Mouse (Mus musculus): Measurements from ENCODE around the gene Cfl1. TPM values are rescaled to one million over a fixed set of nuclear protein-coding genes. Genes with fewer than 3 reads are reported as not detected.
"Not testable (repeated sequence)": the region's sequence is repeated elsewhere in the genome, so short reads cannot be mapped to it uniquely, and the experiment has no call there.

The Cfl1 gene
- polyA plus RNA-seq, 1 experiment from 2014 or later, result 3,701 TPM

DNA sequence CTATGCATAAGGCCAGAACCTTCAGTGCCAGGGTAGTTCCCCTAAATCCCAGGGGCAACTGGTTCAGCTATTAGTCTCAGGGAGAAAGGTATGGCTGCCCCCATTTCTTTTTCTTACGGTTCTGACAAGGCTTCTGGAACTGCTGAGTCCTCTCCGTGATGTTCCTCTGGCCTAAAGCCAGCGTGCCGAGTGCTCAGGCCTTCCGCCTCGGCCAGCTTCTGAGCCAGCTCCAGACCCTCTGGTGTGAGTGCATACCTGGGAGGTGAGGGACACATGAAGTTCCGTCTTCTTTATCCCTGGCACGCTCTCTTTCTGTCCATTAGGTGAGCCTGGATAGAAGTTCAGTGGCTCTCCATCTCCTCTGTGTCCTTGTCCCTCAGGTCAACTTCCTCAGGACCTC, 4.9 kb upstream of the Cfl1 start:
- WGBS, result 95% methylated on average over 8 of the region's 8 CpGs
- H3K9me3 ChIP-seq (ENCODE audit: control insufficient read depth, low read length), result no peaks in the 10 kb centered on the region
- no peak for ATAC-seq
- no peak overlapping the region for H3K27ac ChIP-seq (ENCODE audit: low read length)
- H3K4me1 ChIP-seq (replicated peaks; ENCODE audit: control insufficient read depth, insufficient read depth, low read length), result peaks cover 19% of the 10 kb centered on the region
- no peak overlapping the region for H3K4me2 ChIP-seq (ENCODE audit: low read length)
- peaks cover 3% of the 10 kb centered on the region; the same call in 1 of the 2 replicates for H3K36me3 ChIP-seq (ENCODE audit: control insufficient read depth, insufficient read depth)
- no peak overlapping the region for H3K9ac ChIP-seq (replicated peaks; ENCODE audit: low read depth, low read length)
- H3K4me3 ChIP-seq (replicated peaks; ENCODE audit: low read length), result no peak overlapping the region
- no peaks in the 10 kb centered on the region for H3K27me3 ChIP-seq (replicated peaks; ENCODE audit: control insufficient read depth, insufficient read depth, low read length)

GRCm38 (mm10) chr19:5485821-5486220, 4.4 kb upstream of the Cfl1 start:
- no peaks in the 10 kb centered on the region for H3K27me3 ChIP-seq (replicated peaks; ENCODE audit: control insufficient read depth, insufficient read depth, low read length)
- H3K9me3 ChIP-seq (ENCODE audit: control insufficient read depth, low read length), result no peaks in the 10 kb centered on the region
- WGBS, result 94% methylated on average over 7 of the region's 7 CpGs
- ATAC-seq, result no peak
- no peak overlapping the region for H3K4me2 ChIP-seq (ENCODE audit: low read length)
- peaks cover 3% of the 10 kb centered on the region; the same call in 1 of the 2 replicates for H3K36me3 ChIP-seq (ENCODE audit: control insufficient read depth, insufficient read depth)
- H3K4me1 ChIP-seq (replicated peaks; ENCODE audit: control insufficient read depth, insufficient read depth, low read length), result peaks cover 19% of the 10 kb centered on the region
- H3K27ac ChIP-seq (ENCODE audit: low read length), result no peak overlapping the region
- H3K4me3 ChIP-seq (replicated peaks; ENCODE audit: low read length), result no peak overlapping the region
- no peak overlapping the region for H3K9ac ChIP-seq (replicated peaks; ENCODE audit: low read depth, low read length)

- peaks cover 3% of the 10 kb centered on the region; the same call in 1 of the 2 replicates for H3K36me3 ChIP-seq (ENCODE audit: control insufficient read depth, insufficient read depth)
- H3K4me1 ChIP-seq (replicated peaks; ENCODE audit: control insufficient read depth, insufficient read depth, low read length), result peaks cover 19% of the 10 kb centered on the region
- no peak overlapping the region for H3K4me3 ChIP-seq (replicated peaks; ENCODE audit: low read length)
- no peaks in the 10 kb centered on the region for H3K27me3 ChIP-seq (replicated peaks; ENCODE audit: control insufficient read depth, insufficient read depth, low read length)
- H3K4me2 ChIP-seq (ENCODE audit: low read length), result no peak overlapping the region
- H3K9me3 ChIP-seq (ENCODE audit: control insufficient read depth, low read length), result no peaks in the 10 kb centered on the region
- ATAC-seq, result no peak
- 89% methylated on average over 8 of the region's 8 CpGs for WGBS
- no peak overlapping the region for H3K27ac ChIP-seq (ENCODE audit: low read length)
- no peak overlapping the region for H3K9ac ChIP-seq (replicated peaks; ENCODE audit: low read depth, low read length)
Observed at GRCm38 (mm10) chr19:5486286-5486685, 4.0 kb upstream of the Cfl1 start.

GRCm38 (mm10) chr19:5486771-5487170, 3.5 kb upstream of the Cfl1 start:
- peaks cover 22% of the 10 kb centered on the region for H3K4me1 ChIP-seq (replicated peaks; ENCODE audit: control insufficient read depth, insufficient read depth, low read length)
- 90% methylated on average over 4 of the region's 4 CpGs for WGBS
- no peak overlapping the region for H3K4me3 ChIP-seq (replicated peaks; ENCODE audit: low read length)
- no peaks in the 10 kb centered on the region for H3K9me3 ChIP-seq (ENCODE audit: control insufficient read depth, low read length)
- H3K9ac ChIP-seq (replicated peaks; ENCODE audit: low read depth, low read length), result no peak overlapping the region
- peaks cover 3% of the 10 kb centered on the region; the same call in 1 of the 2 replicates for H3K36me3 ChIP-seq (ENCODE audit: control insufficient read depth, insufficient read depth)
- no peak overlapping the region for H3K27ac ChIP-seq (ENCODE audit: low read length)
- no peak overlapping the region for H3K4me2 ChIP-seq (ENCODE audit: low read length)
- no peaks in the 10 kb centered on the region for H3K27me3 ChIP-seq (replicated peaks; ENCODE audit: control insufficient read depth, insufficient read depth, low read length)
- no peak for ATAC-seq

GRCm38 (mm10) chr19:5487768-5488550, 2.3 kb upstream of the Cfl1 start, which contains the start of gene Mus81:
Mus81 (minus strand) TSS chr19:5488402.
- under 1% methylated on average over 39 of the region's 39 CpGs for WGBS
- Histone ChIP-seq H3K4me1 (replicated peaks; ENCODE audit: control insufficient read depth, insufficient read depth, low read length) (peaks cover 33% of the 10 kb centered on the region), H3K4me2 (ENCODE audit: low read length) (peak within 1 kb of the TSS; percentile 58)

DNA sequence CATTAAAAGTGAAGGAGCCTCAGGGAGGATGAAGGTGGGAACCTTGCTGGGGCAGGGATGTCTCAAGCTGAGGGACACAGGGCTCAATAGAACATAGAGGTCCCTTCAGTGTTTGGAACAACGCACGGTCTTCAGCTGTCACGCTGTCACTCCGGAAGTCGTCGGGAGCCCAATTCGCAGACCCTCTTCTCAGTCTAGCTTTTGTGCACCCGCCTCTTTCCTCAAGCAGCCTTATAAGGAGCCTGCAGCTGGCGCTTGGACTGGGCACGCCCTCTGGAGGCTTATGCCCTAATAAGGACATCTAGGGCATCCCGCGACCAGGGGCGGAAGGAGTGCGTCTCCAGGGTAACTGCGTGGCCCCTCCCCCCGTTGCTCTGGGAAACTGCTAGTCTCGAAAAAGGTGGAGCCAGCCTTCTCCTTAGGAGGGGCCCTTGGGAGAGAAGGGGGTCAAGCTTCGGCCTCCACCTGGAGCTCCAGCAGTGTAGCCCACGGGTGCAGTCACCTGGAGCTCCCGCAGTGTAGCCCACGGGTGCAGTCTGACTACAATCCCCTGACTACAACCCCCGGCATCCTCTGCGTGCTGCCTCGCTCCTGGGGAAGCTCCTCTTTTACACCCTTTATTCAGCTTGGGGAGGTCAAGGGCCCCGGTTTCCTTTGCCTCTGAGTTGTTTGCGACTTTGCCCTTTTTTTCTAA, 1.2 kb upstream of the Cfl1 start:
- peak overlapping the region; percentile 59 for H3K4me3 ChIP-seq (replicated peaks; ENCODE audit: low read length)
- no peaks in the 10 kb centered on the region for H3K9me3 ChIP-seq (ENCODE audit: control insufficient read depth, low read length)
- peaks cover 13% of the 10 kb centered on the region for H3K36me3 ChIP-seq (ENCODE audit: control insufficient read depth, insufficient read depth)
- peak overlapping the region; percentile 98 for H3K27ac ChIP-seq (ENCODE audit: low read length)
- peak overlapping the region; percentile 60 for H3K9ac ChIP-seq (replicated peaks; ENCODE audit: low read depth, low read length)
- peak overlapping the region; percentile 58 for H3K4me2 ChIP-seq (ENCODE audit: low read length)
- H3K27me3 ChIP-seq (replicated peaks; ENCODE audit: control insufficient read depth, insufficient read depth, low read length), result no peaks in the 10 kb centered on the region
- WGBS, result under 1% methylated on average over 26 of the region's 26 CpGs
- H3K4me1 ChIP-seq (replicated peaks; ENCODE audit: control insufficient read depth, insufficient read depth, low read length), result peaks cover 37% of the 10 kb centered on the region
- peak; percentile 78 for ATAC-seq

More at GRCm38 (mm10) chr19:5487768-5488550, 2.3 kb upstream of the Cfl1 start, which contains the start of gene Mus81:
- Histone ChIP-seq H3K4me3 (replicated peaks; ENCODE audit: low read length) (peak within 1 kb of the TSS; percentile 59), H3K27ac (ENCODE audit: low read length) (peak within 1 kb of the TSS; percentile 98), H3K9me3 (ENCODE audit: control insufficient read depth, low read length) (no peaks in the 10 kb centered on the region), H3K36me3 (ENCODE audit: control insufficient read depth, insufficient read depth) (peaks cover 8% of the 10 kb centered on the region), H3K9ac (replicated peaks; ENCODE audit: low read depth, low read length) (peak within 1 kb of the TSS; percentile 60), H3K27me3 (replicated peaks; ENCODE audit: control insufficient read depth, insufficient read depth, low read length) (no peaks in the 10 kb centered on the region)
- ATAC-seq, result peak; percentile 47

DNA sequence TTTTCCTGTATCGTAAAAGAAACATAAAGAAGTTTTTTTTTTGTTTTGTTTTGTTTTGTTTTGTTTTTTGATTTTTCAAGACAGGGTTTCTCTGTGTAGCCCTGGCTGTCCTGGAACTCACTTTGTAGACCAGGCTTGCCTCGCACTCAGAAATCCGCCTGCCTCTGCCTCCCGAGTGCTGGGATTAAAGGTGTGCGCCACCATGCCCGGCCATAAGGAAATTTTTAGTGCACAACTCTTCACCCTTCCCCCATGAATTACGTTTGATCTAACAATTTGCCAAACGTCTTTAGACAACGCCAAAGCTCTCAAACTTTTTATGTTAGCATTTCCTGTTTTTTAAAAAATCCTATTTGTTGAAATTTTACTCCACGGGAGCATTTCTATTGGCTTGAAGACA, 534 bp upstream of the Cfl1 start:
- WGBS, result 47% methylated on average over 10 of the region's 10 CpGs

DNA sequence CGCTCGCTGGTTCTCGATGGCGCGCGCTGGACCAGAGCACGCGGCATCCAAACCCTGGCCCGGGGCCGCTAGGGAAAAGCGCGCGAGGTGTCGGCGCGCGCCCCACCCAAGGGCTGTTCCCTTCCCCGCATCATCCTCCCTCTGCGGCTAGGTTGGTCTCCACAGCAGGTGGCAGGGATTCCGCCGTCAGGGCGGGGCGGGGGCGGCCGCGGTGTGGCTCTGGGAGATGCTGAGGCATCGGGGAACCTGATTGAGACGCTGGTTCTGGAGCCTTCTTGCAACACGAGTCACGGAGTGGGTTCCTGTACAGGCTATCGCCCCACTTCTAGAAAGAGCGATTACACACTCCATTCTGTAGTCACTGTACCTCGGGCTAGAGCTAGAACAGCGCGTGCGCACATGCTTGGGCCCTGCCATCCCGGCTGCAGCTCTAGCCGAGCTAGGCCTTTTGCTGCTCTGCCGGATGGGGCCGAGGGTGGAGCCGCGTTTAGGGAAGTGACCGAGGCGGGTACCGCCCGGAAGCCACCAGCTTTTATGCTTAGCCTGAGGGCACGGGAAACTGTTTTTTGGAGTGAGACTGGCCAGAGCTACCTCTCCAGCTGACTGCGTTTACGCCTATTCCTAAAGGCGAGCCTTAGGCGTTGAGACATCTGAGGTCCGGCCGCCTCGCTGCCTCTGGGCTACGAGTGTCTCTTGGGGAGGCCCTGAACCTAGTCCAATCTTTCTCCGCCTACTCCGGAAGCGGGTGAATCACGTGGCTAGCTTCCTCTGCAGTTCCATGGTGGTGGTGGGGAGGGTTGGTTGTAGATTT, 848 bp downstream of the Cfl1 start:
- Histone ChIP-seq H3K4me1 (replicated peaks; ENCODE audit: control insufficient read depth, insufficient read depth, low read length) (peaks cover 37% of the 10 kb centered on the region), H3K9ac (replicated peaks; ENCODE audit: low read depth, low read length) (peak overlapping the region; percentile 98)

More for the DNA sequence above, 534 bp upstream of the Cfl1 start:
- peak overlapping the region; percentile 99 for H3K27ac ChIP-seq (ENCODE audit: low read length)
- H3K4me3 ChIP-seq (replicated peaks; ENCODE audit: low read length), result peak overlapping the region; percentile 100
- ATAC-seq; H3K9ac ChIP-seq (replicated peaks; ENCODE audit: low read depth, low read length); H3K27me3 ChIP-seq (replicated peaks; ENCODE audit: control insufficient read depth, insufficient read depth, low read length); H3K9me3 ChIP-seq (ENCODE audit: control insufficient read depth, low read length): not testable (repeated sequence)
- H3K36me3 ChIP-seq (ENCODE audit: control insufficient read depth, insufficient read depth), result peaks cover 17% of the 10 kb centered on the region
- H3K4me1 ChIP-seq (replicated peaks; ENCODE audit: control insufficient read depth, insufficient read depth, low read length), result peaks cover 37% of the 10 kb centered on the region
- H3K4me2 ChIP-seq (ENCODE audit: low read length), result peak overlapping the region; percentile 46

GRCm38 (mm10) chr19:5492641-5493040, 2.4 kb downstream of the Cfl1 start:
- no peak overlapping the region for H3K9ac ChIP-seq (replicated peaks; ENCODE audit: low read depth, low read length)
- ATAC-seq, result no peak
- no peak overlapping the region for H3K27ac ChIP-seq (ENCODE audit: low read length)
- 86% methylated on average over 4 of the region's 4 CpGs for WGBS
- H3K4me1 ChIP-seq (replicated peaks; ENCODE audit: control insufficient read depth, insufficient read depth, low read length), result peaks cover 26% of the 10 kb centered on the region
- H3K36me3 ChIP-seq (ENCODE audit: control insufficient read depth, insufficient read depth), result peaks cover 24% of the 10 kb centered on the region
- H3K9me3 ChIP-seq (ENCODE audit: control insufficient read depth, low read length), result no peaks in the 10 kb centered on the region
- H3K4me2 ChIP-seq (ENCODE audit: low read length), result no peak overlapping the region
- no peaks in the 10 kb centered on the region for H3K27me3 ChIP-seq (replicated peaks; ENCODE audit: control insufficient read depth, insufficient read depth, low read length)
- H3K4me3 ChIP-seq (replicated peaks; ENCODE audit: low read length), result no peak overlapping the region

More for the DNA sequence above, 848 bp downstream of the Cfl1 start:
- no peaks in the 10 kb centered on the region for H3K27me3 ChIP-seq (replicated peaks; ENCODE audit: control insufficient read depth, insufficient read depth, low read length)
- H3K4me3 ChIP-seq (replicated peaks; ENCODE audit: low read length), result peak overlapping the region; percentile 100
- peak; percentile 32 for ATAC-seq
- peak overlapping the region; percentile 99 for H3K27ac ChIP-seq (ENCODE audit: low read length)
- H3K9me3 ChIP-seq (ENCODE audit: control insufficient read depth, low read length), result no peaks in the 10 kb centered on the region
- peaks cover 18% of the 10 kb centered on the region for H3K36me3 ChIP-seq (ENCODE audit: control insufficient read depth, insufficient read depth)
- WGBS, result under 1% methylated on average over 59 of the region's 59 CpGs
- H3K4me2 ChIP-seq (ENCODE audit: low read length), result peak overlapping the region; percentile 87

Data from forebrain, embryonic 16.5 days (tissue).